Mouse (Mus musculus): ENCODE measurements around the gene Bloc1s6. TPM values are rescaled to one million over a fixed set of nuclear protein-coding genes. Genes with fewer than 3 reads are reported as not detected.

Bloc1s6 gene
- polyA plus RNA-seq, 1 experiment from 2014 or later: 22.3 TPM

- H3K9ac ChIP-seq: peak within 1 kb of the TSS; percentile 43
- no peaks in the 10 kb centered on the region for H3K9me3 ChIP-seq (replicated peaks)
- H3K4me1 ChIP-seq (replicated peaks): peaks cover 10% of the 10 kb centered on the region
- no peaks in the 10 kb centered on the region for H3K36me3 ChIP-seq
- H3K27ac ChIP-seq: no peak within 1 kb of the TSS
- H3K27me3 ChIP-seq: peaks cover 30% of the 10 kb centered on the region
- peak within 1 kb of the TSS; percentile 69 for H3K4me2 ChIP-seq
- peak; percentile 87 for ATAC-seq (ENCODE audit: low read depth)
- 2% methylated on average over 42 of the region's 46 CpGs for WGBS (ENCODE audit: insufficient replicate concordance)
- peak within 1 kb of the TSS; percentile 53 for H3K4me3 ChIP-seq (replicated peaks)
- DNase-seq: peak; percentile 8
These were observed 26.9 kb downstream of the Bloc1s6 start, which contains the start of gene Sqor for GRCm38 (mm10) chr2:122765071-122765793. Gene Sqor, plus strand, starts transcription at chr2:122765237.

- Histone ChIP-seq H3K4me1 (replicated peaks) (peaks cover 10% of the 10 kb centered on the region), H3K4me2 (peak overlapping the region; percentile 69), H3K9me3 (replicated peaks) (no peaks in the 10 kb centered on the region), H3K27me3 (peaks cover 30% of the 10 kb centered on the region), H3K4me3 (replicated peaks) (peak overlapping the region; percentile 53), H3K36me3 (no peaks in the 10 kb centered on the region), H3K9ac (no peak overlapping the region), H3K27ac (no peak overlapping the region)
- 25% methylated on average over 3 of the region's 3 CpGs for WGBS (ENCODE audit: insufficient replicate concordance)
- ATAC-seq (ENCODE audit: low read depth): no peak
- no peak for DNase-seq
These were observed 27.5 kb downstream of the Bloc1s6 start for GRCm38 (mm10) chr2:122765794-122766145.

- H3K27me3 ChIP-seq: 0 out of 2 replicates have a peak, but pooled peaks cover 10% of the 10 kb centered on the region
- H3K27ac ChIP-seq: no peak overlapping the region
- H3K4me2 ChIP-seq: no peak overlapping the region
- no peak overlapping the region for H3K9ac ChIP-seq
- no peak for ATAC-seq (ENCODE audit: low read depth)
- no peak overlapping the region for H3K4me3 ChIP-seq (replicated peaks)
- WGBS (ENCODE audit: insufficient replicate concordance): 63% methylated on average over 2 of the region's 2 CpGs
- DNase-seq: no peak
- H3K4me1 ChIP-seq (replicated peaks): no peaks in the 10 kb centered on the region
- no peaks in the 10 kb centered on the region for H3K9me3 ChIP-seq (replicated peaks)
- no peaks in the 10 kb centered on the region for H3K36me3 ChIP-seq
These were observed 32.7 kb downstream of the Bloc1s6 start for GRCm38 (mm10) chr2:122771002-122771401.

- H3K4me3 ChIP-seq (replicated peaks): no peak overlapping the region
- no peaks in the 10 kb centered on the region for H3K9me3 ChIP-seq (replicated peaks)
- H3K36me3 ChIP-seq: no peaks in the 10 kb centered on the region
- H3K4me1 ChIP-seq (replicated peaks): no peaks in the 10 kb centered on the region
- no peak overlapping the region for H3K4me2 ChIP-seq
- WGBS (ENCODE audit: insufficient replicate concordance): 53% methylated on average over 1 of the region's 1 CpGs
- no peak for DNase-seq
- no peak for ATAC-seq (ENCODE audit: low read depth)
- H3K9ac ChIP-seq: no peak overlapping the region
- no peak overlapping the region for H3K27ac ChIP-seq
- no peaks in the 10 kb centered on the region for H3K27me3 ChIP-seq
These were observed 34.6 kb downstream of the Bloc1s6 start for GRCm38 (mm10) chr2:122772899-122773298.

- Histone ChIP-seq H3K9me3 (replicated peaks) (no peaks in the 10 kb centered on the region), H3K4me3 (replicated peaks) (no peak overlapping the region), H3K4me1 (replicated peaks) (no peaks in the 10 kb centered on the region), H3K4me2 (no peak overlapping the region), H3K9ac (no peak overlapping the region), H3K27ac (no peak overlapping the region), H3K27me3 (no peaks in the 10 kb centered on the region), H3K36me3 (no peaks in the 10 kb centered on the region)
- DNase-seq: no peak
- WGBS (ENCODE audit: insufficient replicate concordance): 64% methylated on average over 1 of the region's 1 CpGs
- no peak for ATAC-seq (ENCODE audit: low read depth)
These were observed 37.2 kb downstream of the Bloc1s6 start for GRCm38 (mm10) chr2:122775491-122775890.

GRCm38 (mm10) chr2:122776823-122777222 lies 38.5 kb downstream of the Bloc1s6 start:
- Histone ChIP-seq H3K4me2 (no peak overlapping the region), H3K9me3 (replicated peaks) (no peaks in the 10 kb centered on the region), H3K4me1 (replicated peaks) (no peaks in the 10 kb centered on the region), H3K9ac (no peak overlapping the region), H3K4me3 (replicated peaks) (no peak overlapping the region), H3K27me3 (no peaks in the 10 kb centered on the region), H3K27ac (no peak overlapping the region), H3K36me3 (no peaks in the 10 kb centered on the region)
- DNase-seq (no peak), ATAC-seq (ENCODE audit: low read depth) (0 out of 2 replicates have a peak, but pooled peaks have one; percentile 18)
- 40% methylated on average over 2 of the region's 2 CpGs for WGBS (ENCODE audit: insufficient replicate concordance)

- no peaks in the 10 kb centered on the region for H3K27me3 ChIP-seq
- H3K9me3 ChIP-seq (replicated peaks): no peaks in the 10 kb centered on the region
- H3K36me3 ChIP-seq: no peaks in the 10 kb centered on the region
- no peak overlapping the region for H3K27ac ChIP-seq
- no peaks in the 10 kb centered on the region for H3K4me1 ChIP-seq (replicated peaks)
- no peak for DNase-seq
- H3K4me2 ChIP-seq: no peak overlapping the region
- 55% methylated on average over 5 of the region's 5 CpGs for WGBS (ENCODE audit: insufficient replicate concordance)
- no peak for ATAC-seq (ENCODE audit: low read depth)
- no peak overlapping the region for H3K9ac ChIP-seq
- no peak overlapping the region for H3K4me3 ChIP-seq (replicated peaks)
These were observed 41.7 kb downstream of the Bloc1s6 start for GRCm38 (mm10) chr2:122779967-122780366.

- DNase-seq (no peak), ATAC-seq (ENCODE audit: low read depth) (no peak)
- Histone ChIP-seq H3K36me3 (no peaks in the 10 kb centered on the region), H3K27ac (no peak overlapping the region), H3K27me3 (no peaks in the 10 kb centered on the region), H3K4me2 (no peak overlapping the region), H3K9me3 (replicated peaks) (no peaks in the 10 kb centered on the region), H3K9ac (no peak overlapping the region), H3K4me3 (replicated peaks) (no peak overlapping the region), H3K4me1 (replicated peaks) (no peaks in the 10 kb centered on the region)
- WGBS (ENCODE audit: insufficient replicate concordance): 19% methylated on average over 3 of the region's 3 CpGs
These were observed 42.1 kb downstream of the Bloc1s6 start for GRCm38 (mm10) chr2:122780447-122780846.

GRCm38 (mm10) chr2:122781590-122782356 lies 43.5 kb downstream of the Bloc1s6 start:
- Histone ChIP-seq H3K27me3 (no peaks in the 10 kb centered on the region), H3K4me2 (no peak overlapping the region), H3K9me3 (replicated peaks) (no peaks in the 10 kb centered on the region), H3K4me3 (replicated peaks) (no peak overlapping the region), H3K27ac (no peak overlapping the region), H3K4me1 (replicated peaks) (no peaks in the 10 kb centered on the region), H3K36me3 (no peaks in the 10 kb centered on the region), H3K9ac (no peak overlapping the region)
- no peak for ATAC-seq (ENCODE audit: low read depth)
- WGBS (ENCODE audit: insufficient replicate concordance): 57% methylated on average over 8 of the region's 8 CpGs
- no peak for DNase-seq

- 75% methylated on average over 2 of the region's 2 CpGs for WGBS (ENCODE audit: insufficient replicate concordance)
- Histone ChIP-seq H3K9ac (no peak overlapping the region), H3K4me3 (replicated peaks) (no peak overlapping the region), H3K27me3 (no peaks in the 10 kb centered on the region), H3K36me3 (no peaks in the 10 kb centered on the region), H3K27ac (no peak overlapping the region), H3K4me2 (no peak overlapping the region), H3K4me1 (replicated peaks) (no peaks in the 10 kb centered on the region), H3K9me3 (replicated peaks) (no peaks in the 10 kb centered on the region)
- DNase-seq (no peak), ATAC-seq (ENCODE audit: low read depth) (no peak)
These were observed 45.4 kb downstream of the Bloc1s6 start for GRCm38 (mm10) chr2:122783730-122784129.

GRCm38 (mm10) chr2:122784701-122785100 lies 46.4 kb downstream of the Bloc1s6 start:
- no peak overlapping the region for H3K9ac ChIP-seq
- H3K4me3 ChIP-seq (replicated peaks): no peak overlapping the region
- WGBS (ENCODE audit: insufficient replicate concordance): 67% methylated on average over 3 of the region's 3 CpGs
- H3K4me1 ChIP-seq (replicated peaks): no peaks in the 10 kb centered on the region
- no peak overlapping the region for H3K4me2 ChIP-seq
- no peaks in the 10 kb centered on the region for H3K27me3 ChIP-seq
- ATAC-seq (ENCODE audit: low read depth) (no peak), DNase-seq (no peak)
- no peaks in the 10 kb centered on the region for H3K36me3 ChIP-seq
- H3K9me3 ChIP-seq (replicated peaks): no peaks in the 10 kb centered on the region
- no peak overlapping the region for H3K27ac ChIP-seq

All from liver, embryonic 13.5 days (tissue).